Mouse (Mus musculus) spleen, adult 2 months (tissue): ENCODE measurements around the gene Adamtsl3.

Experiments used
- CTCF ChIP-seq: fragments of 200-500 bp; IDR thresholded peaks from 2 replicates; pipeline ENCODE4 v1.5.1; 2011; ENCODE audit warnings: mild to moderate bottlenecking, inconsistent platforms; ENCODE audit not compliant: insufficient read depth, insufficient read length, insufficient replicate concordance; ENCODE audit errors: extremely low read depth
- POLR2A ChIP-seq: fragments of 200-500 bp; IDR thresholded peaks from 2 replicates; pipeline ENCODE4 v1.6.1; 2011; ENCODE audit warnings: low read depth, low read length, inconsistent platforms

DNA sequence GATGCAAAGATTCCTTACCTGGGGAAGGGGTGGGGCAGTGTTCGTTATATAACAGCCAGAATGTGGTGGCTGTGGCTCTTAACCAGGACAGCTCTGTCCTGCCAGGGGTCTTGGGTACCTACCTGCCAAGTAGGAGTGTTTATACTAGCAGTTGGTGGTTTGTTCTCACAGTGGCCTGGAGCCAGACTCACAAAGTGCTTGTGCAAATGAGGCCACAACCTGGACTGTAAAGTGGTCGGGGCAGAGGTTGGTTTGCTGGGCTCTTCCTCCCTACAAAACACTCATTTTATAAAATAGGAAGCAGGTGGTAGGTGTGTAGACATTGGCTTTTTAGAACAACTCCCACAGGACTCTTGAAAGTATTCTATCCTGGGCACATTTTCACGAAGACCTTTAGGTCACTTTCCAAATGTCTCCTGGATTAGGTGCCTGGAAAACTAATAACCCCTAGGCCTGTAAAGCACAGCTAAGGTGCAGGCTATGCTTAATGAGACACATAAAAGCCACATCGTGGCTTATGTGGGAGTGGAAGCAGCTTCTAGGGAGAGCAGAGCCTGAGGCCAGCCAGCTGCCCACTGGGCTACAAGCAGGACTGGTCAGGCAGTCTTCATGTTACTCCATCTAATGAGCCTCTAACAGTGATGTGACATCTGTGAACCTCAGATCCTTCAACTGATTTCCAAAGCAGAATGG, 47.5 kb downstream of the Adamtsl3 start:
- TF ChIP-seq CTCF (no peak), POLR2A (no peak)
